ENCODE assay signal across 22 mouse cellular contexts in genomic region chr1:73993279-73993678, GRCm38 (mm10).
DNase-seq lines count a peak whose midpoint lies in the region; ATAC-seq and TF ChIP-seq lines count a peak whose summit lies in the region.
"Had no signal": no experiment of that assay in that cellular context is flagged by ENCODE, and none has a peak within 500 bp of the region (broad histone marks: within the 10 kb centered on the region; RNA-seq: fewer than 3 reads in every experiment).

No protein-coding gene starts in this region.

- H3K27me3 ChIP-seq in heart, embryonic 13.5 days (replicated peaks), result no peaks in the 10 kb centered on the region
- H3K27me3 ChIP-seq in lung, embryonic 14.5 days (ENCODE audit: insufficient read depth, low read length), result no peaks in the 10 kb centered on the region
- H3K27me3 ChIP-seq in lung, postnatal 0 days (replicated peaks; ENCODE audit: insufficient read depth, low read length), result no peaks in the 10 kb centered on the region
- H3K27me3 ChIP-seq: embryonic facial prominence, embryonic 13.5 days; forebrain, embryonic 12.5 days; forebrain, embryonic 15.5 days; hindbrain, embryonic 12.5 days; hindbrain, embryonic 15.5 days had no signal

- WGBS in heart, embryonic 13.5 days, result 70% methylated on average over 7 of the region's 7 CpGs
- WGBS in lung, embryonic 14.5 days, result 62% methylated on average over 7 of the region's 7 CpGs
- 67% methylated on average over 7 of the region's 7 CpGs for WGBS in lung, postnatal 0 days

- no peaks in the 10 kb centered on the region for H3K9me3 ChIP-seq in heart, embryonic 13.5 days
- H3K9me3 ChIP-seq in lung, embryonic 14.5 days (ENCODE audit: low read depth, low read length), result no peaks in the 10 kb centered on the region
- H3K9me3 ChIP-seq in lung, postnatal 0 days (ENCODE audit: low read length), result no peaks in the 10 kb centered on the region
- H3K9me3 ChIP-seq: embryonic facial prominence, embryonic 10.5 days; embryonic facial prominence, embryonic 13.5 days; forebrain, embryonic 12.5 days; forebrain, embryonic 15.5 days; heart, embryonic 10.5 days; hindbrain, embryonic 12.5 days; hindbrain, embryonic 15.5 days had no signal

- no peak overlapping the region for H3K9ac ChIP-seq in heart, embryonic 13.5 days
- no peak overlapping the region for H3K9ac ChIP-seq in lung, embryonic 14.5 days
- H3K9ac ChIP-seq in lung, postnatal 0 days (replicated peaks; ENCODE audit: low read depth), result no peak overlapping the region
- H3K9ac ChIP-seq: embryonic facial prominence, embryonic 13.5 days; forebrain, embryonic 12.5 days; forebrain, embryonic 15.5 days; hindbrain, embryonic 12.5 days; hindbrain, embryonic 15.5 days had no signal

- TF ChIP-seq CTCF in lung, embryonic 14.5 days (IDR thresholded peaks at IDR 0.05; ENCODE audit: low read depth), result no peak
- TF ChIP-seq CTCF in lung, postnatal 0 days (IDR thresholded peaks at IDR 0.05), result no peak

- ATAC-seq in heart, embryonic 13.5 days (ENCODE audit: extremely low read depth, insufficient number of reproducible peaks, low FRiP score, low TSS enrichment), result no peak
- ATAC-seq in lung, embryonic 14.5 days (ENCODE audit: insufficient read depth), result no peak
- ATAC-seq in lung, postnatal 0 days, result no peak
- ATAC-seq: activated CD4-positive, CD25-positive, alpha-beta regulatory T cell, adult 4 months; forebrain, embryonic 15.5 days had no signal

- 0 out of 2 replicates have a peak overlapping the region, but pooled peaks have one; percentile 65 for H3K27ac ChIP-seq in heart, embryonic 13.5 days (replicated peaks)
- peak overlapping the region; percentile 91 for H3K27ac ChIP-seq in lung, embryonic 14.5 days (ENCODE audit: low read depth)
- H3K27ac ChIP-seq in lung, postnatal 0 days (ENCODE audit: low read length), result peak overlapping the region; percentile 95
- H3K27ac ChIP-seq: embryonic facial prominence, embryonic 10.5 days; embryonic facial prominence, embryonic 13.5 days; forebrain, embryonic 12.5 days; forebrain, embryonic 15.5 days; hindbrain, embryonic 12.5 days; hindbrain, embryonic 15.5 days had no signal

- H3K4me3 ChIP-seq in heart, embryonic 13.5 days, result no peak overlapping the region
- no peak overlapping the region for H3K4me3 ChIP-seq in lung, embryonic 14.5 days (ENCODE audit: low read depth, low read length)
- H3K4me3 ChIP-seq in lung, postnatal 0 days (ENCODE audit: low read depth, low read length), result no peak overlapping the region
- H3K4me3 ChIP-seq: embryonic facial prominence, embryonic 10.5 days; embryonic facial prominence, embryonic 13.5 days; erythroblast, embryonic 14.5 days; forebrain, embryonic 12.5 days; forebrain, embryonic 15.5 days; heart, embryonic 10.5 days; hindbrain, embryonic 12.5 days; hindbrain, embryonic 15.5 days had no signal

- TF ChIP-seq EP300 in lung, postnatal 0 days (IDR thresholded peaks at IDR 0.05), result no peak

- H3K4me1 ChIP-seq in heart, embryonic 13.5 days, result peaks cover 66% of the 10 kb centered on the region
- H3K4me1 ChIP-seq in lung, embryonic 14.5 days (ENCODE audit: insufficient read depth), result peaks cover 29% of the 10 kb centered on the region
- H3K4me1 ChIP-seq in lung, postnatal 0 days (ENCODE audit: insufficient read depth, low read depth, low read length), result peaks cover 9% of the 10 kb centered on the region; the same call in 1 of the 2 replicates
- H3K4me1 ChIP-seq: forebrain, embryonic 12.5 days; forebrain, embryonic 15.5 days; hindbrain, embryonic 12.5 days had no signal

- intact Hi-C loops in heart, postnatal 10 days (cut with DNase I), result loop anchor here (10.0 kb wide), 1 partner anchor 202 kb away; the partner anchor contains the start of gene Cxcr1

- peaks cover 86% of the 10 kb centered on the region for H3K36me3 ChIP-seq in heart, embryonic 13.5 days
- H3K36me3 ChIP-seq in lung, embryonic 14.5 days (ENCODE audit: insufficient read depth), result peaks cover 62% of the 10 kb centered on the region
- peaks cover 60% of the 10 kb centered on the region for H3K36me3 ChIP-seq in lung, postnatal 0 days (ENCODE audit: insufficient read depth, low read length)
- H3K36me3 ChIP-seq: forebrain, embryonic 12.5 days; forebrain, embryonic 15.5 days; hindbrain, embryonic 15.5 days had no signal

- DNase-seq in adrenal gland, postnatal 10 days, result peak; percentile 2
- no peak for DNase-seq in adrenal gland, postnatal 36 days
- no peak for DNase-seq in heart, postnatal 10 days
- DNase-seq in lung, embryonic 14.5 days, result no peak
- DNase-seq in lung, postnatal 14 days, result no peak
- no peak for DNase-seq in lung, postnatal 0 days (ENCODE audit: low spot score)
- DNase-seq in lung, postnatal 4 days, result no peak
- DNase-seq: adrenal gland, adult 8-10 months; cerebellum, adult 11-12 months; cerebellum, adult 8-10 months; cerebellum, postnatal 36 days; embryo, embryonic 11 days had no signal

- no peak overlapping the region for H3K4me2 ChIP-seq in heart, embryonic 13.5 days
- H3K4me2 ChIP-seq in lung, embryonic 14.5 days, result no peak overlapping the region
- no peak overlapping the region for H3K4me2 ChIP-seq in lung, postnatal 0 days (replicated peaks; ENCODE audit: low read depth, low read length)
- H3K4me2 ChIP-seq: embryonic facial prominence, embryonic 13.5 days; forebrain, embryonic 12.5 days; forebrain, embryonic 15.5 days; hindbrain, embryonic 12.5 days; hindbrain, embryonic 15.5 days had no signal
